Mouse (Mus musculus): ENCODE measurements around the gene Mrvi1. TPM values are rescaled to one million over a fixed set of nuclear protein-coding genes. Genes with fewer than 3 reads are reported as not detected.

The Mrvi1 gene
- 1.9 and 2.2 TPM in 2 replicates for polyA plus RNA-seq (2014; fragmentation: Nextera tagmentation; extraction: Ambion mirVana)

DNA sequence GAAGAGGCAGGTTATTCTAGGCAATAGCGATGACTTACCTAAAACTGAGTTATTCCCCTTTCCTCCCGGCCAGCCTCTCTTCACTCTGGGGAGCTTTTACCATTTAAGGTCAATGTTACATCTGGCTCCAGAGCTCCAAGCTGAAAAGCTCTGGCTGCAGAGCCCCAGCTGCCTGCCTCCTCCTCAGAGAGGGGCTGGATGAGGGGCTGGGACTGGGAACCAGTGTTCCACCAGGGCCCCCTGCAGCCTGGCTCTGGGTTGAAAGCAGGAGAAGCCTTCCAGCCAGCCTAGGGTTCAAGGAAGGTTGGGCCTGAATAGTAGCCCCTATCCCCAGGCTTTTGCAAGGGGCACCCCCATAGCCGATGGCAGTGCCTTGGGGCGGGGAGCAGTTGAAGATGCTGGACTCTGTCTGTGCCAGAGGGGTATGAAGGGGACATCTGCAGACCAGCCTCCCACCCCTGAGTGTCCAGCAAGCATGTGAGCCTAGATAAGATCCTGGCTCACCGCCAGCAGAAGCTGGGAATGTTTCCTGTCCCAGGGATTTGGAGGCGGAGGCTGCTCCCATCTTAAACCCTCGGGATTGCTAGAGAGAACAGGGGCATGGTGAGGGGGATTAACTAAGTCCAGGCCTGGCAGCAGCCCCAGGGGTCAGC is at the start of gene Mrvi1:
TSS of gene Mrvi1 (minus strand) at position 409 of the 653 bp plus-strand sequence.
- no peak within 1 kb of the TSS for H3K4me3 ChIP-seq (ENCODE audit: low read depth, low read length)
- no peaks in the 10 kb centered on the region for H3K36me3 ChIP-seq (ENCODE audit: control insufficient read depth, insufficient read depth, low read length)
- H3K27me3 ChIP-seq (ENCODE audit: control insufficient read depth, insufficient read depth, low read length), result no peaks in the 10 kb centered on the region
- DNase-seq (ENCODE audit: low spot score, missing footprints) (peak; percentile 86), ATAC-seq (ENCODE audit: low FRiP score) (no peak)
- no peak within 1 kb of the TSS for H3K4me2 ChIP-seq
- no peaks in the 10 kb centered on the region for H3K9me3 ChIP-seq (ENCODE audit: control insufficient read depth, low read length)
- no peak within 1 kb of the TSS for H3K27ac ChIP-seq (ENCODE audit: low read depth, low read length)
- no peaks in the 10 kb centered on the region for H3K4me1 ChIP-seq (ENCODE audit: control insufficient read depth, insufficient read depth, low read length)
- no peak within 1 kb of the TSS for H3K9ac ChIP-seq (ENCODE audit: low read length)
- 59% methylated on average over 7 of the region's 7 CpGs for WGBS

DNA sequence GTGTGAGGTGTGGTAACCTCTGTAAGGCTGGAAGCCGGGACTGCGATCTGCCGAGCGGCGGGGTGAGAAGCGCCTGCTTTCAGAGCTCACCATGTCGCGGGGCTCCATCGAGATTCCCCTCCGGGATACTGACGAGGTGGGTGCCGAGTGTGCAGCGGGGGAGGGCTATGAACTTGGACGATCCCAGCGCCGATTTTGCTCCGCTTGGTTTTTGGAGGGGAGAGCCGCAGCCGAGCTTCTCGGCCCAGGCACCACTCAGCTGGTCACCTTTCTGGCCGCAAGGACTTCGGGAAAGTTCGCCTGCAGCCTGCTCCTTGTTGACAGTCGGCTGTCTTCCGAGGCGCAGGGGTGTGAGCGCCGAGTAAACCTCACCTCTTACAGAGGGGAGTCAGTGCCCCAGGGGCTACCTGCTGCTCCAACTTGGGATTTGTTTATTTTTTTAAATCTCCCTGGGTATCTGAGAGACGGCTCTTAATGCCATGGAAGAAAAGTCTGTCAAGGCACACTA is 46.8 kb upstream of the Mrvi1 start:
- Histone ChIP-seq H3K9me3 (ENCODE audit: control insufficient read depth, low read length) (no peaks in the 10 kb centered on the region), H3K9ac (ENCODE audit: low read length) (peak overlapping the region; percentile 88), H3K4me2 (peak overlapping the region; percentile 85), H3K4me1 (ENCODE audit: control insufficient read depth, insufficient read depth, low read length) (peaks cover 11% of the 10 kb centered on the region; the same call in 1 of the 2 replicates), H3K36me3 (ENCODE audit: control insufficient read depth, insufficient read depth, low read length) (peaks cover 1% of the 10 kb centered on the region; the same call in 1 of the 2 replicates), H3K27me3 (ENCODE audit: control insufficient read depth, insufficient read depth, low read length) (no peaks in the 10 kb centered on the region), H3K4me3 (ENCODE audit: low read depth, low read length) (peak overlapping the region; percentile 94), H3K27ac (ENCODE audit: low read depth, low read length) (peak overlapping the region; percentile 80)
- WGBS, result under 1% methylated on average over 29 of the region's 29 CpGs
- DNase-seq (ENCODE audit: low spot score, missing footprints) (no peak), ATAC-seq (ENCODE audit: low FRiP score) (peak; percentile 51)

DNA sequence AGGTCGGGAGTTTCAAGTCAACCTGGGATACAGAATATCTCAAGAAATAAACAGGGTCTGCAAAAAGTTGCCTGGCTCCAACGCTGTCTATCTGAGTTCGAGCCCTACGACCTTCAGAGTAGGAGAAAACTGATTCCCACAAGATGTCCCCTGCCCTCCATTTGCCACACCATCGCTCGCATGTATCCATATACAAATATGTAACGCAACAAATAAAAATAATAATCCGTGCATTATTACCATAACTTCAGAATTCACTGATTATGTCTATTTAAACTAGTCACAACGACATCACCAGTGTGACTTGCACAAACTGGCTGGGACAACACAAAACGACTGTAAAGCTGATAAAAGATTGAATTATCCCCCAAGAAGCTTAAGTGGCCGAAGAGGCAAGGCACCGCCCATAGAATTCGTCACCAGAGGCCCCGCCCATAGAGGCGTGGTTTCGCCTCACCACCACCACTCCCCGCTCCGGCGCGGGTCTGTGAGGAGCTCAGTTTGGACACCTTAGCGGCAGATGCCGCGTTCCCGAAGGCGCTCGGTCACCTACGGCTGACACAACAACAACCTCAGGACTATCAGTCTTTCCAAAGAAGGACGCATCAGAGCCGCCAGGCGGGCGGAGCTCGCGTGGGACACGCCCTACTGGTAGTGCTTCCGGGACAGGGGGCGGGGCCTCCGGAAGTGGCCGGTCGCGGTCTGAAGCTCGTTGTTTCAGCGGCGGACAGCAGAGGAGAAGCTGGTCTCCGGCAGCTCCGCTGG is 46.2 kb upstream of the Mrvi1 start, which contains the start of gene Ctr9:
TSS of gene Ctr9 (plus strand) at position 671 of the 765 bp plus-strand sequence.
- H3K4me1 ChIP-seq (ENCODE audit: control insufficient read depth, insufficient read depth, low read length), result peaks cover 11% of the 10 kb centered on the region; the same call in 1 of the 2 replicates
- H3K4me2 ChIP-seq, result peak within 1 kb of the TSS; percentile 85
- H3K27me3 ChIP-seq (ENCODE audit: control insufficient read depth, insufficient read depth, low read length), result no peaks in the 10 kb centered on the region
- peak within 1 kb of the TSS; percentile 80 for H3K27ac ChIP-seq (ENCODE audit: low read depth, low read length)
- WGBS, result 7% methylated on average over 45 of the region's 45 CpGs
- H3K9ac ChIP-seq (ENCODE audit: low read length), result peak within 1 kb of the TSS; percentile 88
- peak within 1 kb of the TSS; percentile 94 for H3K4me3 ChIP-seq (ENCODE audit: low read depth, low read length)
- no peaks in the 10 kb centered on the region for H3K9me3 ChIP-seq (ENCODE audit: control insufficient read depth, low read length)
- ATAC-seq (ENCODE audit: low FRiP score) (peak; percentile 97), DNase-seq (ENCODE audit: low spot score, missing footprints) (peak; percentile 99)
- no peaks in the 10 kb centered on the region for H3K36me3 ChIP-seq (ENCODE audit: control insufficient read depth, insufficient read depth, low read length)

DNA sequence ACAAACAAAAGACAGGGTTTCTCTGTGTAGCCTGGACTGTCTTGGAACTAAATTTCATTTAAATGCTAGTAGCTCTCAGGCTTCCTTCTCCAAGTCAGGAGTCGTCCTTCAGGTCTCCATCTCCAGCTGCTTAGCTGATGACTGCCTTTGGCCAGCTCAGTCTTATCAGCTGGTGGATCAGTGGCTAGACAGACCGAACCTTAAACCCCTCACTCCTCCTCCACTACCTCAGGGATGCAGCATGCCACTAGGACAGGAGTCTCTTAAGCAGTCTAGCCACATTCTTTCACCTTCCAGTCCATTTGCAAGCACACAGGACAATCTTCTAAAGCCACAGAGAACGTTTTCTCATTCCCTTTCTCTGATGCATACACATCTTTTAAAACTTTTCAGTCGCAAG is 42.7 kb upstream of the Mrvi1 start:
- Histone ChIP-seq H3K4me2 (no peak overlapping the region), H3K27me3 (ENCODE audit: control insufficient read depth, insufficient read depth, low read length) (no peaks in the 10 kb centered on the region), H3K9me3 (ENCODE audit: control insufficient read depth, low read length) (no peaks in the 10 kb centered on the region), H3K4me3 (ENCODE audit: low read depth, low read length) (no peak overlapping the region), H3K9ac (ENCODE audit: low read length) (no peak overlapping the region; the same call in 1 of the 2 replicates), H3K27ac (ENCODE audit: low read depth, low read length) (no peak overlapping the region), H3K4me1 (ENCODE audit: control insufficient read depth, insufficient read depth, low read length) (peaks cover 9% of the 10 kb centered on the region; the same call in 1 of the 2 replicates), H3K36me3 (ENCODE audit: control insufficient read depth, insufficient read depth, low read length) (no peaks in the 10 kb centered on the region)
- 72% methylated on average over 4 of the region's 4 CpGs for WGBS
- no peak for DNase-seq (ENCODE audit: low spot score, missing footprints)
- no peak for ATAC-seq (ENCODE audit: low FRiP score)

DNA sequence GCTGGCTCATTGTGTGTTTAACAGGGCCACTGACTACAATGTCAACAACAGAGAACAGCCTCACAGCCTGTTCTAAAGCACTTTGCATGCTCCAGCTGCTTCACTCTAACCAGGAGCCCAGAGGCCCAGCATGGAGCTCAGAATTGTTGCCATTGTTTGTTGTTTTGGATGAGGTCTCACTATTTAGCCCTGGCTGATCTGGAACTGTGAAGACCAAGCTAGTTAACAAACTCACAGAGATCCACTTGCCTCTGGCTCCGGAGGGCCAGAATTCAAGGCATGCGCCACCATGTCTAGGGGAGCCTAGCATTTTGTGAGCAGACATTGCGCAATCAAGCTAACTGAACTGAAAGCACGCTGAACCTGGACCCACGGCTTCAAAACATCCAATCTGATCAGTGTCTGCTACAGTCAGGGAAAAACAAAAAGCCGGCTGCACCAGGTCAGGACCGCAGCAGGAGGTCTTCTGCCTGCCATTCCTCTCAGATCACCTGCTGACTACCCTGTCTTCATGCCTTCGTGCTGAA is 41.9 kb upstream of the Mrvi1 start:
- Histone ChIP-seq H3K27me3 (ENCODE audit: control insufficient read depth, insufficient read depth, low read length) (no peaks in the 10 kb centered on the region), H3K9ac (ENCODE audit: low read length) (peak overlapping the region; percentile 38; the same call in 1 of the 2 replicates), H3K4me3 (ENCODE audit: low read depth, low read length) (no peak overlapping the region), H3K9me3 (ENCODE audit: control insufficient read depth, low read length) (no peaks in the 10 kb centered on the region), H3K4me2 (no peak overlapping the region), H3K4me1 (ENCODE audit: control insufficient read depth, insufficient read depth, low read length) (peaks cover 3% of the 10 kb centered on the region; the same call in 1 of the 2 replicates), H3K36me3 (ENCODE audit: control insufficient read depth, insufficient read depth, low read length) (no peaks in the 10 kb centered on the region), H3K27ac (ENCODE audit: low read depth, low read length) (no peak overlapping the region; the same call in 1 of the 2 replicates)
- ATAC-seq (ENCODE audit: low FRiP score) (no peak), DNase-seq (ENCODE audit: low spot score, missing footprints) (peak; percentile 87)
- 26% methylated on average over 8 of the region's 8 CpGs for WGBS

DNA sequence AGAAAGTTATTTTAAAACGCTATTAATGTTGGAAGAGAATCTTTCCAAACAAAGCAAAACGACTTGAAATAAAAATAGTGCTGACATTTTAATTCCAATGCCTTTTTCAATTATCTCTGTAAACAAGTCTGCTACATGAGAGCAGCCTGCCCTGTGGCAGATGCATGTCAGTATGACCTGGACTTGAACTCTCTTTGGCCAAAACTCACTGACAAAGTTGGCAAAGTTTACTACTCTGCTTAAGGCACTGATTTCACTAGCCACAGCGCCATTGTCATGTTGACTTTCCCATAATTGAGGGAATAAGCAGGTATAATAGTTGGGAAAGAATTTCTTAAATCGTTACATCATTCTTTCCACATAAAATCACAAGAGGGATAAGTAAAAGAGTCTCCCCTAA is 38.6 kb upstream of the Mrvi1 start:
- no peak overlapping the region for H3K27ac ChIP-seq (ENCODE audit: low read depth, low read length)
- H3K4me1 ChIP-seq (ENCODE audit: control insufficient read depth, insufficient read depth, low read length), result peaks cover 3% of the 10 kb centered on the region; the same call in 1 of the 2 replicates
- DNase-seq (ENCODE audit: low spot score, missing footprints), result no peak
- ATAC-seq (ENCODE audit: low FRiP score), result no peak
- no peaks in the 10 kb centered on the region for H3K27me3 ChIP-seq (ENCODE audit: control insufficient read depth, insufficient read depth, low read length)
- no peaks in the 10 kb centered on the region for H3K9me3 ChIP-seq (ENCODE audit: control insufficient read depth, low read length)
- no peak overlapping the region for H3K4me2 ChIP-seq
- H3K4me3 ChIP-seq (ENCODE audit: low read depth, low read length), result no peak overlapping the region
- H3K36me3 ChIP-seq (ENCODE audit: control insufficient read depth, insufficient read depth, low read length), result no peaks in the 10 kb centered on the region
- no peak overlapping the region for H3K9ac ChIP-seq (ENCODE audit: low read length)
- WGBS, result 85% methylated on average over 4 of the region's 4 CpGs

DNA sequence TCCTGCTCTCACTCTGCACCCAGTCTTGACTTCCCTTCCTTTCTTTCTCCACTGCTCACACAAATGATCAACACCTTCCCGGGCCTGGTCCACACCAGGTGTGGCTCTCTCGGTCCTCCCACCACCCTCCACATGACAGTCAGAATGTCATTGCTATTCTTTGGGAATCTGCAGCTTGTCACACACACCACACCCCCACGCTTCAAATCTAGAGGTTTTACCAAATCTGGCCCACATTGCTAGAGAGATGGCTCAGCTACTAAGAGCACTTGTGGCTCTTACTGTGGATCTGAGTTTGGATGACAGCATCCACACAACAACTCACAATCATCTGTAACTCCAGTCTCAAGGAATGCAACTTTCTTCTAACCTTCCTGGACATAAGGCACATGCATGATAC is 34.7 kb upstream of the Mrvi1 start:
- H3K36me3 ChIP-seq (ENCODE audit: control insufficient read depth, insufficient read depth, low read length), result no peaks in the 10 kb centered on the region

DNA sequence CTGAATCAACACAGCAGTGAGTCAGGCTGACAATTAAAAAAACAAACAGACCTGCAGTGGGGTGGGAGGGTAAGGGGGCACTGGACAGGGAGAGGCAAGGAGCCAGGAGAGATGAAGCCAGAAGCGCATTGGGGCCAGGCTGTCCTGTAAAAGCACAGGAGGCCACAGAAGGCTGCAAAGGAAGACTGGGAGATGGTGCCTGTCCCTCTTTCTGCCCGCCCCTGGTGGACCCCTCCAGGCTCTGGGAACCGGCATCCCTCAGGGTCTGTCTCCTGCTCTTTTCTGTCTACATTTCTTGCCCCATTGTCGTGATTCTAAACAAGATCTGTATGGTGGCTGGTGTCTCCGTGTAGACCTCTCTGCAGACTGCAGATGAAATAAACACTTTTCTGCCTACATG is 33.5 kb upstream of the Mrvi1 start:
- H3K9ac ChIP-seq (ENCODE audit: low read length), result no peak overlapping the region
- DNase-seq (ENCODE audit: low spot score, missing footprints), result no peak
- no peak for ATAC-seq (ENCODE audit: low FRiP score)

More for the DNA sequence above, 34.7 kb upstream of the Mrvi1 start:
- DNase-seq (ENCODE audit: low spot score, missing footprints) (no peak), ATAC-seq (ENCODE audit: low FRiP score) (no peak)
- no peaks in the 10 kb centered on the region for H3K9me3 ChIP-seq (ENCODE audit: control insufficient read depth, low read length)
- H3K4me2 ChIP-seq, result no peak overlapping the region
- H3K27me3 ChIP-seq (ENCODE audit: control insufficient read depth, insufficient read depth, low read length), result no peaks in the 10 kb centered on the region
- H3K4me1 ChIP-seq (ENCODE audit: control insufficient read depth, insufficient read depth, low read length), result no peaks in the 10 kb centered on the region
- H3K27ac ChIP-seq (ENCODE audit: low read depth, low read length), result no peak overlapping the region
- no peak overlapping the region for H3K4me3 ChIP-seq (ENCODE audit: low read depth, low read length)
- H3K9ac ChIP-seq (ENCODE audit: low read length), result no peak overlapping the region
- WGBS, result 85% methylated on average over 3 of the region's 3 CpGs

More for the DNA sequence above, 33.5 kb upstream of the Mrvi1 start:
- Histone ChIP-seq H3K27me3 (ENCODE audit: control insufficient read depth, insufficient read depth, low read length) (no peaks in the 10 kb centered on the region), H3K36me3 (ENCODE audit: control insufficient read depth, insufficient read depth, low read length) (no peaks in the 10 kb centered on the region), H3K9me3 (ENCODE audit: control insufficient read depth, low read length) (no peaks in the 10 kb centered on the region), H3K4me1 (ENCODE audit: control insufficient read depth, insufficient read depth, low read length) (no peaks in the 10 kb centered on the region), H3K4me2 (no peak overlapping the region), H3K27ac (ENCODE audit: low read depth, low read length) (no peak overlapping the region), H3K4me3 (ENCODE audit: low read depth, low read length) (no peak overlapping the region)
- 86% methylated on average over 5 of the region's 5 CpGs for WGBS
